Mouse (Mus musculus) hindbrain, embryonic 11.5 days (tissue): ENCODE measurements around the gene Nup62. TPM values are rescaled to one million over a fixed set of nuclear protein-coding genes. Genes with fewer than 3 reads are reported as not detected.

Source experiments
- ATAC-seq: fragments of 200-750 bp; cut with Nextera tagmentation; 2 replicates; pipeline ENCODE4 v1.8.0; 2017; ENCODE audit warnings: mild to moderate bottlenecking, moderate TSS enrichment, moderate library complexity; ENCODE audit not compliant: low FRiP score
- DNase-seq: peaks from one replicate; pipeline ENCODE4 v3.0.0-alpha.2; 2015; ENCODE audit warnings: low spot score
- H3K27ac ChIP-seq: fragments of 300-500 bp; sonication (generic); 2 replicates; pipeline ENCODE4 v1.5.1; 2014; ENCODE audit warnings: mild to moderate bottlenecking, low read depth, low read length
- H3K27me3 ChIP-seq: fragments of 300-500 bp; sonication (generic); 2 replicates; pipeline ENCODE4 v1.6.1; 2014; ENCODE audit warnings: mild to moderate bottlenecking, low read length, moderate library complexity, mixed read lengths; ENCODE audit not compliant: control insufficient read depth, insufficient read depth
- H3K36me3 ChIP-seq: fragments of 300-500 bp; sonication (generic); 2 replicates; pipeline ENCODE4 v1.6.1; 2014; ENCODE audit warnings: mild to moderate bottlenecking, low read length, moderate library complexity, mixed read lengths; ENCODE audit not compliant: control insufficient read depth, insufficient read depth
- H3K4me1 ChIP-seq: fragments of 300-500 bp; sonication (generic); replicated peaks from 2 replicates; pipeline ENCODE4 v1.6.1; 2014; ENCODE audit warnings: low read length, mixed read lengths; ENCODE audit not compliant: control insufficient read depth, insufficient read depth
- H3K4me2 ChIP-seq: fragments of 300-500 bp; sonication (generic); replicated peaks from 2 replicates; pipeline ENCODE4 v1.6.1; 2014; ENCODE audit warnings: mild to moderate bottlenecking, low read depth, low read length
- H3K4me3 ChIP-seq: fragments of 300-500 bp; sonication (generic); 2 replicates; pipeline ENCODE4 v1.5.1; 2014; ENCODE audit warnings: low read depth, low read length
- H3K9ac ChIP-seq: fragments of 300-500 bp; sonication (generic); 2 replicates; pipeline ENCODE4 v1.6.1; 2014; ENCODE audit warnings: low read depth, low read length
- H3K9me3 ChIP-seq: fragments of 300-500 bp; sonication (generic); 2 replicates; pipeline ENCODE4 v1.6.1; 2016; ENCODE audit warnings: low read length; ENCODE audit not compliant: control insufficient read depth
- WGBS: fragments of 180-500 bp; shearing (Covaris S2); extraction: QIAGEN DNeasy Blood & Tissue Kit; methylation state at CpG from one replicate; pipeline ENCODE4 v1.1.7; 2014; 5-methylcytosine and 5-hydroxymethylcytosine counted together
- polyA plus RNA-seq: library from polyadenylated mRNA; unstranded; fragments of >200 nt; fragmentation: Nextera tagmentation; extraction: Ambion mirVana; gene quantifications from 2 replicates; pipeline ENCODE4 v1.2.1, GENCODE M21; 2014

The Nup62 gene
- polyA plus RNA-seq, 1 experiment from 2014 or later: 44.2 TPM

GRCm38 (mm10) chr7:44792781-44793180 is 23.1 kb upstream of the Nup62 start:
- no peak overlapping the region for H3K9ac ChIP-seq
- no peaks in the 10 kb centered on the region for H3K27me3 ChIP-seq
- ATAC-seq: no peak
- no peak overlapping the region for H3K4me3 ChIP-seq
- no peaks in the 10 kb centered on the region for H3K36me3 ChIP-seq
- WGBS: 83% methylated on average over 6 of the region's 6 CpGs
- no peaks in the 10 kb centered on the region for H3K4me1 ChIP-seq
- no peak for DNase-seq
- H3K27ac ChIP-seq: no peak overlapping the region
- no peak overlapping the region for H3K4me2 ChIP-seq
- H3K9me3 ChIP-seq: no peaks in the 10 kb centered on the region

- ATAC-seq (no peak), DNase-seq (no peak)
- Histone ChIP-seq H3K4me2 (no peak overlapping the region), H3K36me3 (no peaks in the 10 kb centered on the region), H3K4me3 (no peak overlapping the region), H3K27me3 (no peaks in the 10 kb centered on the region), H3K27ac (no peak overlapping the region), H3K4me1 (no peaks in the 10 kb centered on the region), H3K9ac (no peak overlapping the region), H3K9me3 (no peaks in the 10 kb centered on the region)
- WGBS: 88% methylated on average over 2 of the region's 2 CpGs
These were observed 7.0 kb upstream of the Nup62 start for GRCm38 (mm10) chr7:44808927-44809326.

GRCm38 (mm10) chr7:44809466-44809865 is 6.4 kb upstream of the Nup62 start:
- Histone ChIP-seq H3K27me3 (no peaks in the 10 kb centered on the region), H3K9me3 (no peaks in the 10 kb centered on the region), H3K4me1 (no peaks in the 10 kb centered on the region), H3K4me3 (no peak overlapping the region), H3K4me2 (no peak overlapping the region), H3K36me3 (no peaks in the 10 kb centered on the region), H3K27ac (no peak overlapping the region), H3K9ac (no peak overlapping the region)
- DNase-seq (no peak), ATAC-seq (no peak)
- 82% methylated on average over 3 of the region's 3 CpGs for WGBS

GRCm38 (mm10) chr7:44810365-44810764 is 5.5 kb upstream of the Nup62 start:
- no peak overlapping the region for H3K4me2 ChIP-seq
- no peaks in the 10 kb centered on the region for H3K27me3 ChIP-seq
- WGBS: 81% methylated on average over 4 of the region's 4 CpGs
- no peak overlapping the region for H3K4me3 ChIP-seq
- peaks cover 4% of the 10 kb centered on the region; the same call in 1 of the 2 replicates for H3K4me1 ChIP-seq
- H3K9ac ChIP-seq: no peak overlapping the region
- no peaks in the 10 kb centered on the region for H3K9me3 ChIP-seq
- ATAC-seq (no peak), DNase-seq (no peak)
- H3K36me3 ChIP-seq: no peaks in the 10 kb centered on the region
- no peak overlapping the region for H3K27ac ChIP-seq

GRCm38 (mm10) chr7:44810819-44811557 is 4.9 kb upstream of the Nup62 start:
- Histone ChIP-seq H3K9ac (no peak overlapping the region), H3K4me2 (no peak overlapping the region), H3K27me3 (no peaks in the 10 kb centered on the region), H3K9me3 (no peaks in the 10 kb centered on the region), H3K4me1 (peaks cover 4% of the 10 kb centered on the region; the same call in 1 of the 2 replicates), H3K36me3 (no peaks in the 10 kb centered on the region), H3K4me3 (no peak overlapping the region), H3K27ac (no peak overlapping the region)
- 91% methylated on average over 7 of the region's 7 CpGs for WGBS
- ATAC-seq (no peak), DNase-seq (no peak)

- Histone ChIP-seq H3K4me3 (no peak overlapping the region), H3K27ac (no peak overlapping the region), H3K4me2 (no peak overlapping the region), H3K27me3 (no peaks in the 10 kb centered on the region), H3K36me3 (no peaks in the 10 kb centered on the region), H3K9ac (no peak overlapping the region), H3K9me3 (no peaks in the 10 kb centered on the region), H3K4me1 (peaks cover 8% of the 10 kb centered on the region; the same call in 1 of the 2 replicates)
- WGBS: 95% methylated on average over 20 of the region's 20 CpGs
- no peak for ATAC-seq
- DNase-seq: no peak
These were observed 3.1 kb upstream of the Nup62 start for GRCm38 (mm10) chr7:44812651-44813325.

- H3K27me3 ChIP-seq: no peaks in the 10 kb centered on the region
- no peak overlapping the region for H3K4me3 ChIP-seq
- no peak for ATAC-seq
- DNase-seq: no peak
- no peak overlapping the region for H3K9ac ChIP-seq
- H3K4me1 ChIP-seq: peaks cover 16% of the 10 kb centered on the region
- H3K27ac ChIP-seq: no peak overlapping the region
- no peak overlapping the region for H3K4me2 ChIP-seq
- no peaks in the 10 kb centered on the region for H3K36me3 ChIP-seq
- WGBS: 93% methylated on average over 3 of the region's 3 CpGs
- H3K9me3 ChIP-seq: no peaks in the 10 kb centered on the region
These were observed 1.9 kb upstream of the Nup62 start for GRCm38 (mm10) chr7:44813985-44814384.

- Histone ChIP-seq H3K9ac (no peak overlapping the region), H3K4me3 (no peak overlapping the region), H3K4me1 (peaks cover 17% of the 10 kb centered on the region), H3K27ac (no peak overlapping the region), H3K4me2 (no peak overlapping the region), H3K27me3 (no peaks in the 10 kb centered on the region), H3K9me3 (no peaks in the 10 kb centered on the region), H3K36me3 (no peaks in the 10 kb centered on the region)
- DNase-seq: no peak
- WGBS: 97% methylated on average over 3 of the region's 4 CpGs
- ATAC-seq: no peak
These were observed 1.5 kb upstream of the Nup62 start for GRCm38 (mm10) chr7:44814423-44814822.
